Mouse (Mus musculus) urinary bladder, postnatal 4 days (tissue): Measurements from ENCODE around the gene Chtop.

Experiments
- DNase-seq, 2 experiments: peaks; one replicate each; pipeline ENCODE4 v3.0.0; 2021 to 2022; ENCODE audit warnings: low spot score in 2 of 2

The Chtop gene

DNA sequence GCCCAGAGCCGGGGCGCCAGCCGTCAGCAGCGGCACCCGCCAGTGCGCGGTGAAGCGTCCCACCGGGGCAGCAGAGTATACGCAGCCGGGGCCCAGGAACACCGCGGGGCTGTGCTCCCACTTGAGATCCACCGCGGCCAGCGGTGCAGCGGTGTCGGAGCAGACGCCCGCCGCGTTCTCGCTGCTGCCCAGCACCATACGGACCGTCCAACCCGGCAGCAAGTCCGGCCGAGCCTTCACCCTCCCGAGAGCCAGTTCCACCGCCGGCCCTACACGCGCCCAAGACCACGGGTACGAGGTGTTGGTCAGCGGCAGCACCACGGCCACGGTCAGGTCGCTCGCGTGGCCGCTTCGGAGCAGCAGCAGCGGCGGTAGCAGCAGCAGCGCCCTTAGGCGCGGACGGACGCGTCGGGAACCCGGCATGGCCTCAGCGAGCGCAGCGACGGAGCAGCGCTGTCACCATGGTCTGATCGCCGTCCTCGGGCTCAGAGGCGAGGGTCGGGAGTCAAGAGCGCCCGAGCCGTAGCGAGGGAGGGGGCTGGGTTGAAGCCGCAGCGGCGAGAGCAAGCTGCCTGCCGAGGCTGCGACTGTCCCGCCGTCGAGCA is 44.1 kb downstream of the Chtop start:
- peak in 1 of 2 experiments; percentile 22 for DNase-seq

DNA sequence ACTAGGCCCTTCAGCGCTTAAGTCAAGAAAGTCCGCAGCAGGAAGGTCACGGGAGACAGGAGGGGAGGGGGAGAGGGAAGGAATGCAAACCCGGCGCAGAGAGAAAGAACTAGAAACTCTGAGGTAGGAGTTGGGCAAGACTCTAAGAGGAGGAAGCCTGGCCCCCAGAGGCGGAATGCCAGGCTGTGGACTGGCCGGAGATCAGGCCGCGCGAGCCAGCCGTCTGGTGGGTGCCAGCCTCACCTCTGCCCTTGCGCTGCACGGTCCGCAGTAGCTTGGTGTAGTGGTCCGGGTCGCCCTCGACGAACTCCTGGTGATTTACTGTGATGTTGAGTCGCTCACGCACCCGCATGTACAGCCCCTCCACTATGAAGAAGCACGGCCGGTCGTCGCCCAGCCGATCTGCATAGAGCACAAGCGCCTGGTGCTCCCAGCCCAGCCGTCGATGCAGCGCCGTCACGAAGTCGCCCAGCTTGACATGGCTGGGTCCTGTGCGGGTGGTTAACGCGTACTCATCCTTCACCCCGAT is 44.7 kb downstream of the Chtop start:
- peak in 1 of 2 experiments; percentile 29 for DNase-seq

DNA sequence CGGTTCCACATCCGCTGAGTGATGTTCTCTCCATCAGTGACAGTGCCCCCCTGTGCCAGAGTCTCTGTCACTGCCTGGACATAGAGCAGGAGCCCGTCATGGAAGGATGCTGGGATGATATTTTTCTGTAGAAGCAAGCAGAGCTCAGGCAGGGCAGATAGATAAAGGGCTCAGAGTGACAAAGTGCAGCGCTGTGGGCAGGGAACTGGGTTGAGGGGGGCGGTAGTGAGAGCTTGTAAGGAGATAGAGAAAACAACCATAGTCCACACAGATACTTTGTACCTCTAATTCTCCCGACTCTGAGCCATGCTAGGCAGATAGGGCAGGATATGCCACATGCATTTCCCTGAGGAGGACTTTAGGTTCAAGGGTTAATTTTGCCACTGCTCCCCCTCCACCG is 46.7 kb downstream of the Chtop start:
- no peak for DNase-seq

DNA sequence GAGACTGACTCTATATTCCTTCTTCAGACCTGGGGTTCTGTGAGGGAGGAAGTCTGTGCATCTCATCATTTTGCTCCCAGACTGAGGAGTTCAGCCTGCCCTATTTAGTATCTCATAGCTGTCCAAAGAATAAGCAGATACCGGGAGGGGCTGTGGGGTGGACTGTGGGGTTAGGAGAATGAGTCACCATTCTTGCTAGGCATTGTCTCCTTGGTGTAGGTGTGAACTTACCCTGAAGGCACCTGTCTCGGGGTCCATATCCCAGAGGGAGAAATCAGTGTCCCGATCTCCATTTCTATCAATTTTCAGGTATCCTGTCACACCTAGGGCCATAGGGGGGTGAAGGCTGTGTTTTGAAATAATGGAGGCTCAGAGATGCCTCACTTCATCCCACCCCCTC is 47.4 kb downstream of the Chtop start:
- DNase-seq, result no peak

DNA sequence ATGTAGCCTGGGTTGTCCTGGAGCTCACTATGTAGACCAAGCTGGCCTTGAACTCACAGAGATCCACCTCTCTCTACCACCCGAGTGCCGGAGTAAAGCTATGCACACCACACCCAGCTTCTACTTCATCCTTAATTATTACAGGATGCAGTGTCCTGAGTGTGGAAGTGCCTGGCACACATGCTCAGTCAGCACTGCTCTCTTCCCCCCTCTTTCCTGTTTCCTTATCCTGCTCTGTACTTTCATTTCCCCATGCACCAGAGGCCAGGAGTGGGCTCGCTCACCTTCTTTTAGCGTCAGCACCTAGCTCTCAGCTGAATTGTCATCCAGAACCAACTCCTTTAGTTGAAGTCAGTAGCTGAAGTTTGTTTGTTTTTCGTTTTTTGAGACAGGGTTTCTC is 49.0 kb downstream of the Chtop start:
- no peak for DNase-seq

DNA sequence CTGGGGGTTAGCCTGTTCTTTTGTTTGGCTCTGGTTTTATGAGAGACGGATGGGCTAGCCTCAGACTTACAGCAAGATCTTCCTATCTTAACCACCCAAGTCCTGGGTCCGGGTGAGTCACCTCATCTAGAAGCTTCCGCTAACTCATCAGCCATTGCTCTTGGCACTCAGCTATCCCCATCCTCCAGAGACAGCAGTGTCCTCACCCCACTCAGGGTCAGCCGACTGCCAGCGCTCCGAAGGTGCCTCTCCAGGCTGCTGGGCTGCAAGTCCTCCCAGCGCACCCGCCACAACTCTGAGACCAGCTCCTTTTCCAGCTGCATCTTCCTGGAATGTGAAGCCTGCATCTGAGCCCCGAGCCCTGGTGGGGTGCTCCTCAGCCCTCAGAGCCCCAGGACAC is 49.6 kb downstream of the Chtop start:
- no peak for DNase-seq

DNA sequence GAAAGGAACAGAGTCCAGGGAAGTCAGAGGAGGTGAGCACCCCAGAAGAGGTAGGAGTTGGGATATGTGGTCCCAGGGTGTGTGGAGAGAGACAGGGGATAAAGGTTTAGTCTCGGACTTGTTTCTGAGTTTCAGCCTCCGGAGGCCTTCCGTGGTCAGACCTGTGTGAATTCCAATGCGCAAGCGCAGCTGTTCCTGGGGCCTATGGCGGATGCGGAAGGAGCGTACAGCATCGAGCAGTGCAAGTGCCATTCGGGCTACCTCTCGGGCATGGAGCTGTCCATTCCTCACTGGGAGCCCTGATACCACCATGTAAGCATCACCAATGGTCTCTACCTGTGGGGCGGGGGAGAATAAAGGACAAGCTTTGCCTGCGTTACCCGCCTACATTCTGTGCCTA is 54.4 kb downstream of the Chtop start:
- DNase-seq, result no peak

DNA sequence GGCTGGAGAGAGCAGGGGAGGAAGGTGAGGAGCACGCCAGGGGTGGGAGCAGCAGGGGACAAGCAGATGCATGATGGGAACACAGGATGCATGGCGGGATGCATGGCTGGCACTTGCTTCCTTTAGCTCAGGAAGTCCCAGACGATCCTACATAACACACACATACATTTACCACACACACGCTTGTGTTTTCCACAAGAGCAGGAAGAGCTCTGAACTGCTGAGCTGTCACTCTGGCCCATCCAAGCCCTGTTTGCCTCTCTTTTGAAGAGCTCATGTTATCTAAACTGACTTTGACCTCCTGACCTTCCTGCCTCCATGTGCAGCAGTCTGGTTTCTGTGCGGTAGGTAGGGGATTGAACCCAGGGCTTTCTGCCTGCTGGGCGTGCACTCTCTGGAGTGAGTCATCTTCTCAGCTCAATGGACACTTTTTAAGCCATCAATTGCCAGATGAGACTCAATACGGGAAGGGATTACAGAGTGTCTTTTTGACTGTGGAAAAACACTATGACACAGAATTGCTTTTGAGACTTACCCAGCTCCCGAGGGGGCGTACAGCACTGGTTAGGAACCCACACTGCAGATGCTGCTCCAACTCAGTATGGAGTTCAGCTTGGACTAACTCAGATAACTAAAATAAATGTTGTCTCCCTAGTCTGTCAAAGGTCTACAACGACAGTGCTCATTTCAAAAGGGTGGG is 57.8 kb downstream of the Chtop start:
- DNase-seq, result no peak

DNA sequence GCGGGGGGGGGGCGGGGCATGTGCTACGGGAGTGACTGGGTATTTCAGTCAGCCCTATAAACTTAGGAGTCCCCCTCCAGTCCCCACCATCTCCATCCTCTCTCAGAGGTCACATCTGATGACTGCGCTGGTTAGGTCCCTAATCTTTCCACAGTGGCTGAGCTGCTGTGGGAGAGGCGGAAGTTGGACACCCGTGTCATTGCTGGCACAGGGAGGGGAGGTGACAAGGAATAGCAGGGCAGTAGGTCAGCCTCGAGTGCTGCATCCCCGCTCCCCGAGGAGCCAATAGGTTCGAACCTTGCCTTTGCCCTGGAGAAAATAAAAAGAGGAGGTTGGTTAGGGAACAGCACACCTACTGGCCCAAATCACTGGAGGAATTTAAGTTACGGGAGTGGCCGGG is 58.4 kb downstream of the Chtop start:
- DNase-seq, result no peak
